Mouse (Mus musculus): ENCODE data around the gene Npy2r.

Gene Npy2r

GRCm38 (mm10) chr3:82547908-82548721 lies at the start of gene Npy2r:
Gene Npy2r, minus strand, starts transcription at chr3:82548084.
- peak; percentile 21 to 26 for DNase-seq

GRCm38 (mm10) chr3:82557786-82558185 lies 9.9 kb upstream of the Npy2r start:
- DNase-seq, result peak; percentile 64 to 79

GRCm38 (mm10) chr3:82556311-82556828 lies 8.5 kb upstream of the Npy2r start:
- DNase-seq, result no peak

GRCm38 (mm10) chr3:82549932-82550331 lies 2.0 kb upstream of the Npy2r start:
- no peak for DNase-seq

GRCm38 (mm10) chr3:82548753-82549152 lies 869 bp upstream of the Npy2r start:
- DNase-seq, result peak in 1 of 2 experiments; percentile 8

- no peak for DNase-seq
Measured at GRCm38 (mm10) chr3:82541449-82541848, 6.4 kb downstream of the Npy2r start.

- no peak for DNase-seq
Measured at GRCm38 (mm10) chr3:82539951-82540350, 7.9 kb downstream of the Npy2r start.

GRCm38 (mm10) chr3:82524792-82525191 lies 23.1 kb downstream of the Npy2r start:
- no peak for DNase-seq

GRCm38 (mm10) chr3:82498006-82498405 lies 49.9 kb downstream of the Npy2r start:
- DNase-seq, result no peak
